Mouse (Mus musculus) heart, embryonic 11.5 days (tissue): ENCODE results near the gene Gabrq. TPM values are rescaled to one million over a fixed set of nuclear protein-coding genes. Genes with fewer than 3 reads are reported as not detected.
A peak's percentile ranks its signal among the peaks of the same experiment; 100 is the strongest.

Experiments used
- ATAC-seq: fragments of 200-750 bp; cut with Nextera tagmentation; replicated peaks from 2 replicates; pipeline ENCODE4 v1.8.0; 2017; ENCODE audit warnings: moderate library complexity; ENCODE audit not compliant: insufficient number of reproducible peaks, low FRiP score, low TSS enrichment
- H3K27ac ChIP-seq: fragments of 300-500 bp; sonication (generic); 2 replicates; pipeline ENCODE4 v1.5.1; 2014; ENCODE audit warnings: mild to moderate bottlenecking, low read depth, low read length
- H3K27me3 ChIP-seq: fragments of 300-500 bp; sonication (generic); 2 replicates; pipeline ENCODE4 v1.6.1; 2014; ENCODE audit warnings: mild to moderate bottlenecking, low read length, mixed read lengths; ENCODE audit not compliant: control insufficient read depth, insufficient read depth
- H3K36me3 ChIP-seq: fragments of 300-500 bp; sonication (generic); 2 replicates; pipeline ENCODE4 v1.6.1; 2014; ENCODE audit warnings: mild to moderate bottlenecking, low read length, moderate library complexity, mixed read lengths; ENCODE audit not compliant: control insufficient read depth, insufficient read depth
- H3K4me1 ChIP-seq: fragments of 300-500 bp; sonication (generic); 2 replicates; pipeline ENCODE4 v1.6.1; 2014; ENCODE audit warnings: low read length; ENCODE audit not compliant: control insufficient read depth, insufficient read depth
- H3K4me2 ChIP-seq: fragments of 300-500 bp; sonication (generic); 2 replicates; pipeline ENCODE4 v1.6.1; 2014; ENCODE audit warnings: mild to moderate bottlenecking, moderate library complexity
- H3K4me3 ChIP-seq: fragments of 300-500 bp; sonication (generic); 2 replicates; pipeline ENCODE4 v1.5.1; 2014; ENCODE audit warnings: low read depth, low read length
- H3K9ac ChIP-seq: fragments of 300-500 bp; sonication (generic); 2 replicates; pipeline ENCODE4 v1.6.1; 2014; ENCODE audit warnings: mild to moderate bottlenecking, low read depth, low read length, moderate library complexity
- H3K9me3 ChIP-seq: fragments of 300-500 bp; sonication (generic); replicated peaks from 2 replicates; pipeline ENCODE4 v1.6.1; 2016; ENCODE audit warnings: low read length; ENCODE audit not compliant: control insufficient read depth
- WGBS: fragments of 180-500 bp; shearing (Covaris S2); extraction: QIAGEN DNeasy Blood & Tissue Kit; methylation state at CpG from one replicate; pipeline ENCODE4 v1.1.7; 2014; ENCODE audit not compliant: insufficient replicate concordance; 5-methylcytosine and 5-hydroxymethylcytosine counted together
- polyA plus RNA-seq: library from polyadenylated mRNA; unstranded; fragments of >200 nt; fragmentation: Nextera tagmentation; extraction: Ambion mirVana; gene quantifications from 2 replicates; pipeline ENCODE4 v1.2.1, GENCODE M21; 2014

The Gabrq gene
- polyA plus RNA-seq, result 0.17 TPM in 1 of 2 replicates, not detected in the other

DNA sequence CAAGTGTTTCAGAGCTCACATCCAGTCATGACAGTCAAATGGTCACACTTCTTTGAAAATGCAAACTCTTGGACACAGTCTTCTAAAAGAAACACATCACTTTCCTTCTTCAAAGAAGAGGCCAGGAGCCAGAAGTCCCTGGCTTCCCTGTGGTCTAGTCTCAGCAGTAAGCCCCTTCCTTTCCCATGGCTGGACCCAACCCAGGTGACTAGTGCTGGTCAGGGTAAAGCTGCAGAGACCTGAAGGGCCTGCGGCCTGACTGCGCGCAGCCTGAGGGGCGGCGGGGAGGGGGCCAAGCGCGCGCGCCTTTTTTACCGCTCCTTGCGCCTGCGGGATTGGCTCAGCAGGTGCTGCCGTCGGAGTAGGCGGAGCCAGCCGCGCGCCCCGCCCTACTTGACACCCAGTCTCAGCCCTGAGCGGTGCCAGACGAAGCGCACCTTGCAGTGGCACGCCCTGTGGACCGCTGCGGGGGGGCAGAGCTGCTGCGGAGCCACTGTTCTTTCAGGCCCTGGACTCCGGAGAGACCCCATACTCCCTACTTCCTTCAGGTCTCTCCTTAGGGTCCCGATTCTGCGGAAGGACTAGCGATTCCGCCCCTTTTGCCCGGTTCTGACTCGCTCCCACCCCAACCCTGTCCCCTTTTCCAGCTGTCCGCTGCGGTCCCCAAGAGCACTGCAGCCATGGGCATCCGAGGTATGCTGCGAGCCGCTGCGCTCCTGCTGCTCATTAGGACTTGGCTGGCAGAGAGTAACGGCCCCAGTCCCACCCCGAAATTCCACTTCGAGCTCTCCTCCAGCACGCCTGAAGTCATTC, at the start of gene Gabrq:
Gene Gabrq, plus strand, starts transcription at position 403 of the 813 bp plus-strand sequence.
- Histone ChIP-seq H3K4me3 (peak within 1 kb of the TSS; percentile 32), H3K27me3 (peaks cover 26% of the 10 kb centered on the region), H3K27ac (no peak within 1 kb of the TSS), H3K9ac (no peak within 1 kb of the TSS), H3K9me3 (no peaks in the 10 kb centered on the region), H3K4me1 (no peaks in the 10 kb centered on the region), H3K4me2 (peak within 1 kb of the TSS; percentile 66), H3K36me3 (no peaks in the 10 kb centered on the region)
- ATAC-seq, result no peak; the same call in 1 of the 2 replicates
- 25% methylated on average over 36 of the region's 43 CpGs for WGBS

- H3K27ac ChIP-seq, result no peak overlapping the region
- H3K36me3 ChIP-seq, result no peaks in the 10 kb centered on the region
- no peaks in the 10 kb centered on the region for H3K27me3 ChIP-seq
- ATAC-seq, result no peak
- H3K9me3 ChIP-seq, result no peaks in the 10 kb centered on the region
- H3K9ac ChIP-seq, result no peak overlapping the region
- no peak overlapping the region for H3K4me2 ChIP-seq
- 36% methylated on average over 1 of the region's 1 CpGs for WGBS
- no peaks in the 10 kb centered on the region for H3K4me1 ChIP-seq
- H3K4me3 ChIP-seq, result no peak overlapping the region
Measured at GRCm38 (mm10) chrX:72788773-72789557, 36.0 kb upstream of the Gabrq start.

- H3K9me3 ChIP-seq, result no peaks in the 10 kb centered on the region
- no peak overlapping the region for H3K9ac ChIP-seq
- no peaks in the 10 kb centered on the region for H3K36me3 ChIP-seq
- H3K4me1 ChIP-seq, result no peaks in the 10 kb centered on the region
- H3K4me2 ChIP-seq, result no peak overlapping the region
- no peak overlapping the region for H3K27ac ChIP-seq
- no peak for ATAC-seq
- H3K4me3 ChIP-seq, result no peak overlapping the region
- H3K27me3 ChIP-seq, result no peaks in the 10 kb centered on the region
Measured at GRCm38 (mm10) chrX:72789558-72789871, 35.5 kb upstream of the Gabrq start.

GRCm38 (mm10) chrX:72819594-72819993, 5.4 kb upstream of the Gabrq start:
- WGBS, result 4% methylated on average over 5 of the region's 5 CpGs
- no peak for ATAC-seq
- H3K9me3 ChIP-seq, result no peaks in the 10 kb centered on the region

DNA sequence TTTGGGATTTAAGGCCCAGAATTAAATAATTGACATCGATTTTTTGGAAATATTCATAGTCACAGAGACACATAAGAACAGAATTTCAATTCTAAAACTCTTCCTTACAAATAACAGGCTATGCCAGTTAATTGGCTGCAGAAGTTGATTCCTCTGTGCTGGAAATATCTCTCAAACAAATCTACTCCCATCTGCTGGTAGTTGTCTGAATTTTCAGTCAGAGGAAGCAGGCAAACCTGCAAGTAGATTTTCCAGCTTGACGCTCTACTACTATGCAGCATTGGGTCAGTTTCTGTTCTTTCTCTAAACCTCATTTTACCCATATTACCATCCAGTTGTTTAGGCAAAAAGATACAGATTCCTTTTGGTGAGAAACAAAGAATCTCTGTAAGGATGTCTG, 1.7 kb upstream of the Gabrq start:
- no peaks in the 10 kb centered on the region for H3K36me3 ChIP-seq
- peaks cover 26% of the 10 kb centered on the region for H3K27me3 ChIP-seq
- no peaks in the 10 kb centered on the region for H3K9me3 ChIP-seq
- WGBS, result 52% methylated on average over 2 of the region's 2 CpGs
- no peak overlapping the region for H3K9ac ChIP-seq
- H3K4me2 ChIP-seq, result no peak overlapping the region
- ATAC-seq, result no peak
- no peaks in the 10 kb centered on the region for H3K4me1 ChIP-seq
- H3K4me3 ChIP-seq, result no peak overlapping the region
- H3K27ac ChIP-seq, result no peak overlapping the region

More at GRCm38 (mm10) chrX:72819594-72819993, 5.4 kb upstream of the Gabrq start:
- Histone ChIP-seq H3K4me3 (no peak overlapping the region), H3K9ac (no peak overlapping the region), H3K4me2 (no peak overlapping the region), H3K27me3 (peaks cover 10% of the 10 kb centered on the region; the same call in 1 of the 2 replicates), H3K4me1 (no peaks in the 10 kb centered on the region), H3K36me3 (no peaks in the 10 kb centered on the region), H3K27ac (no peak overlapping the region)

DNA sequence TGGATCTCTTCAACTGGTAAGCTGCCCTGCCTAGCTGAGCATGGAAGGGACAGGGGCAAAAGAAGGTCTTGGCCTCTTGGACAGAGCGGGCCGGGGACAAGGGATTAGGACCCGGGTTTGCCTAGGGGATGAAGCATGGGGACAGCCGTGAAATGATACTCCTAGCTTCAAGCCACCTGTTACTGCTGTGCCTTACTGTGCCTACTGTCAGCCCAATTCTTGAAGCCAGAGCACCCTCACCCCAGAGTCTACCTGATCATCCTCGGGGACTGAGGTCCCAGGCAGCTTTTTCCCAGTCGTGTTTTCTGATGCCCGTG, 569 bp downstream of the Gabrq start:
- WGBS, result 63% methylated on average over 7 of the region's 7 CpGs
- H3K27me3 ChIP-seq, result peaks cover 26% of the 10 kb centered on the region
- H3K4me2 ChIP-seq, result peak overlapping the region; percentile 66
- H3K4me1 ChIP-seq, result no peaks in the 10 kb centered on the region
- H3K4me3 ChIP-seq, result peak overlapping the region; percentile 32
- no peaks in the 10 kb centered on the region for H3K9me3 ChIP-seq
- H3K36me3 ChIP-seq, result no peaks in the 10 kb centered on the region
- no peak for ATAC-seq
- H3K9ac ChIP-seq, result no peak overlapping the region
- H3K27ac ChIP-seq, result no peak overlapping the region

Other genes with a start within 250 kb of the Gabrq start
- 0.43 and 0.70 TPM in 2 replicates for gene Gabra3, start 168.3 kb upstream of the Gabrq start, polyA plus RNA-seq
- 69.8 and 72.3 TPM in 2 replicates for gene Cetn2, start 93.2 kb downstream of the Gabrq start, polyA plus RNA-seq
- 20.8 and 22.1 TPM in 2 replicates for gene Nsdhl, start 93.4 kb downstream of the Gabrq start, polyA plus RNA-seq
- 6.1 and 6.9 TPM in 2 replicates for gene Zfp185, start 162.2 kb downstream of the Gabrq start, polyA plus RNA-seq
- gene Pnma5, start 211.9 kb downstream of the Gabrq start, polyA plus RNA-seq, result 0.17 TPM in 1 of 2 replicates, not detected in the other
- gene Pnma3, start 239.6 kb downstream of the Gabrq start, polyA plus RNA-seq, result 0.08 TPM in 1 of 2 replicates, not detected in the other